Mouse (Mus musculus) ES-Bruce4 (cell line): ENCODE measurements at regions not wholly inside any gene's neighbourhood (a gene's known extent, or its start where the extent isn't known, plus 50 kb on each side); places are given as distances from the start of the nearest gene placed in this dataset.

ENCODE experiments used
- CTCF ChIP-seq: IDR thresholded peaks from one replicate; pipeline ENCODE4 v1.8.1; 2011; ENCODE audit warnings: low read depth, low read length
- POLR2A ChIP-seq: IDR thresholded peaks from one replicate; pipeline ENCODE4 v1.8.1; 2011; ENCODE audit warnings: low read length; ENCODE audit not compliant: insufficient read depth

GRCm38 (mm10) chr9:91083791-91084190 lies 278.4 kb upstream of the Zic4 start:
- TF ChIP-seq POLR2A: no peak
- TF ChIP-seq CTCF: no peak
